Comparison of ENCODE assay signal across 19 mouse cellular contexts in genomic region chr13:96964981-96965380, GRCm38 (mm10). TPM values are rescaled to one million over a fixed set of nuclear protein-coding genes. Genes with fewer than 3 reads are reported as not detected.
DNase-seq lines count a peak whose midpoint lies in the region; TF ChIP-seq lines count a peak whose summit lies in the region.
"Had no signal": no experiment of that assay in that cellular context is flagged by ENCODE, and none has a peak within 500 bp of the region (broad histone marks: within the 10 kb centered on the region; RNA-seq: fewer than 3 reads in every experiment).

No protein-coding gene starts in this region.

- no peaks in the 10 kb centered on the region for H3K27me3 ChIP-seq in thymus, adult 2 months (ENCODE audit: control insufficient read depth, insufficient read depth, low read length)
- H3K27me3 ChIP-seq: embryonic facial prominence, embryonic 13.5 days; forebrain, embryonic 12.5 days; heart, embryonic 12.5 days had no signal

- H3K27ac ChIP-seq in thymus, adult 2 months (ENCODE audit: control insufficient read depth, insufficient read depth, low read length), result peak overlapping the region; percentile 2; the same call in 1 of the 2 replicates
- H3K27ac ChIP-seq: embryonic facial prominence, embryonic 13.5 days; forebrain, embryonic 12.5 days; hindbrain, embryonic 10.5 days; hindbrain, embryonic 14.5 days had no signal

- DNase-seq in thymus, adult 2 months, result peak; percentile 34
- DNase-seq in thymus, postnatal 10 days (ENCODE audit: low spot score in 2 of 2), result no peak
- DNase-seq in induced T-regulatory cell, adult 2 months (ENCODE audit: low read depth), result peak; percentile 53
- DNase-seq in thymus, postnatal 14 days, result peak; percentile 50
- DNase-seq in kidney, postnatal 4 days, result no peak
- no peak for DNase-seq in kidney, postnatal 10 days
- DNase-seq in layer of hippocampus, adult 9-10 months (ENCODE audit: low spot score), result no peak
- no peak for DNase-seq in adrenal gland, adult 2 months
- DNase-seq: adrenal gland, postnatal 10 days; cerebellum, adult 11-12 months; cerebellum, adult 9-10 months; cerebellum, postnatal 25 days; gastrocnemius, postnatal 10 days had no signal

- no peak for TF ChIP-seq CTCF in thymus, adult 2 months (IDR thresholded peaks at IDR 0.05; ENCODE audit: borderline replicate concordance, control insufficient read depth, extremely low read depth, insufficient read depth, low read length, poor library complexity)

- 0 out of 2 replicates have a peak overlapping the region, but pooled peaks have one; percentile 14 for H3K4me3 ChIP-seq in thymus, adult 2 months (ENCODE audit: control insufficient read depth, insufficient read depth, low read length)
- H3K4me3 ChIP-seq: embryonic facial prominence, embryonic 13.5 days; forebrain, embryonic 12.5 days; heart, embryonic 12.5 days; hindbrain, embryonic 10.5 days had no signal

- TF ChIP-seq POLR2A in thymus, adult 2 months (IDR thresholded peaks at IDR 0.05; ENCODE audit: control insufficient read depth, extremely low read depth, insufficient read depth, low read length, poor library complexity), result no peak

- no peaks in the 10 kb centered on the region for H3K36me3 ChIP-seq in thymus, adult 2 months (ENCODE audit: control insufficient read depth, insufficient read depth, low read length)
- H3K36me3 ChIP-seq: embryonic facial prominence, embryonic 13.5 days; forebrain, embryonic 12.5 days; G1E; heart, embryonic 12.5 days; hindbrain, embryonic 10.5 days had no signal

- 15% methylated on average over 7 of the region's 7 CpGs for WGBS in thymus, adult 2 months

- H3K4me1 ChIP-seq in thymus, adult 2 months (replicated peaks; ENCODE audit: control insufficient read depth, insufficient read depth, low read length), result peaks cover 20% of the 10 kb centered on the region
- H3K4me1 ChIP-seq: embryonic facial prominence, embryonic 13.5 days; forebrain, embryonic 12.5 days; heart, embryonic 12.5 days; hindbrain, embryonic 10.5 days had no signal

RNA-seq across cellular contexts. Expression of gene Gcnt4, which starts 40.5 kb away (rescaled TPM):
- polyA plus RNA-seq in thymus, adult 2 months (2012; rRNA removed), result 0.55 and 0.74 TPM in 2 replicates
- under 1 TPM; 0.10 to 0.69 TPM for total RNA-seq in adrenal gland, adult 2 months (2021)
- polyA plus RNA-seq in adrenal gland, adult 2 months (2012; rRNA removed), result 0.11 and 0.33 TPM in 2 replicates
- polyA plus RNA-seq: G1E had no signal

Comparison
In these comparisons a context has a peak if more than half of its experiments do, and no peak if none do; other contexts are left out.
1. DNase-seq: peak in thymus, adult 2 months (single experiment), induced T-regulatory cell, adult 2 months (single experiment) and thymus, postnatal 14 days (single experiment); none in thymus, postnatal 10 days (0 of 2), kidney, postnatal 4 days (0 of 2), kidney, postnatal 10 days (single experiment), layer of hippocampus, adult 9-10 months (single experiment) and adrenal gland, adult 2 months (single experiment).